Mouse (Mus musculus): ENCODE data around the gene Fam168b.

The Fam168b gene

DNA sequence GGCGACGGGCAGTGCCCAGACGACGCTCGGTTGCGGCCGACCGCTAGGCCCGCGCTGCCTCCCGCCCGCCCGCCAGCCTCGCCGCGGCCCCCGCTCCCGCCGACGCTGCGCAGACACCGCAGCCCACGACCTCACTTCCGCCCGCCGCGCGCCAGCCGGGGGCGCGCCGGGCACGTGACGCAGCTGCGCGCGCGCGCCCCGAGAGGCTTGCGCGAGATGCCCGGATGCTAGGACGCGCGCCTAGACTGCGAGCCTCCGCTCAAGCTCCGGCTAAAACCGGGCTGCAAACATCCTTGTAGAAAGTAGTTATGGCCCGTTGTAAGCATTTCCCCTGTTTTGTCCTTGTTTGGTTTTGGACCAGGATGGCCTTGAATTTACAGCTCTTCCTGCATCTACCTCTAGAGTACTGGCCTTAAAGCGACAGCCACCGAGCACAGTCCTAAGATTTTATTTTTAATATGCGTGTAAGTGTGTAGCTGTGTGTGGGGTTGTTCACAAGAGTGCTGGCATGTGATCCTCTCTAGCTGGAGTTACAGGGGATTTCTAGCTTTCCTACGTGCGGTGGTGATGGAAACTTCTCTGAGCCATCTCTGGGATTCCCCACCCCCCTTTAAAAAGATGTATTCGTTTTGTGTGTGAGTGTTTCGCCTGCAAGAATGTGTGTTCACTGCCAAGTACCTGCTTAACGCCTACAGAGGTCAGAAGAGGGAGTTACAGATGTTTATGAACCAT lies at the start of gene Fam168b:
Gene Fam168b (minus strand): TSS at position 179 of the 732 bp plus-strand sequence.
- peak; percentile 39 for DNase-seq (ENCODE audit: extremely low spot score, low read depth, low spot score)

- no peak for DNase-seq (ENCODE audit: extremely low spot score, low read depth, low spot score)
These were observed 49.6 kb upstream of the Fam168b start for GRCm38 (mm10) chr1:34892466-34892865.

- DNase-seq (ENCODE audit: extremely low spot score, low read depth, low spot score) = no peak
These were observed 48.9 kb upstream of the Fam168b start for GRCm38 (mm10) chr1:34891559-34892289.

- no peak for DNase-seq (ENCODE audit: extremely low spot score, low read depth, low spot score)
These were observed 40.9 kb upstream of the Fam168b start for GRCm38 (mm10) chr1:34883776-34884175.

- DNase-seq (ENCODE audit: extremely low spot score, low read depth, low spot score) = no peak
These were observed 36.7 kb upstream of the Fam168b start for GRCm38 (mm10) chr1:34879611-34880010.

DNA sequence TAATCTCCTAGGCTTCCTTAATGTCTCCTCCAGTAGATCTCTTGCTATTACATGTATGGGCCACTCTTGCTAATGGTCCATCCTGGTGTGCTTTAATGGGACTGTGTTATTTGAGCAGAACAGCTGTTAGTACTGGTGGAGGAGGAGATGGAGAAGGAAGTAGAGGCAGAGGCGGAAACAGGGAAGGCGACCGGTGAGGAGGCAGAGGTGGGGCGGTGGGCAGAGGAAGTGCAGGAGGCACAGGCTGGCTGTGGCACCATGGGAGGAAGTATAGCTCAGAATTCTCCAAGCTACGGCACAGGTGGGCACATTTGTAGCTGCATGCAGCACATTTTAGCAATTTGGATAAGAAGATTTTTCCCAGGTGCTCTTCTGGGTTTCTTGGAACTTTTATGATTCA lies 30.7 kb upstream of the Fam168b start:
- no peak for DNase-seq (ENCODE audit: extremely low spot score, low read depth, low spot score)

- no peak for DNase-seq (ENCODE audit: extremely low spot score, low read depth, low spot score)
These were observed 28.3 kb upstream of the Fam168b start for GRCm38 (mm10) chr1:34871170-34871569.

DNA sequence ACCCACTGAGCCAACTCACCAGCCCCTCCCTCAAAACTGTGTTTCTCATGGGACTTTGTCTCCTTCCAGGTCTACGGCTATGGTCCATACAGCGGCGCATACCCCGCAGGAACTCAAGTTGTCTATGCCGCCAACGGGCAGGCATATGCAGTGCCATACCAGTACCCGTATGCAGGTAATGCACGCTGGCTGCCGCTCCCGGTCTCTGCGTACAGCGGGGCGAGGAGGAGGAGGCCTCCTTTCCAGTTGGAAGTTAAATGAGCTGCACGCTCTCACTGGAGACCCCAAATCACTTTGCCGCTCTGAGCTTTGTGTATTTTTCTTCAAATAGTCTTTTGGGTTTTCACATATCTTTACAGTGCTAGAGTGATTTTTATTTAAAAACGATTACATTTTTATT lies 26.4 kb upstream of the Fam168b start:
- no peak for DNase-seq (ENCODE audit: extremely low spot score, low read depth, low spot score)

- DNase-seq (ENCODE audit: extremely low spot score, low read depth, low spot score) = no peak
These were observed 25.5 kb upstream of the Fam168b start for GRCm38 (mm10) chr1:34868391-34868790.

DNA sequence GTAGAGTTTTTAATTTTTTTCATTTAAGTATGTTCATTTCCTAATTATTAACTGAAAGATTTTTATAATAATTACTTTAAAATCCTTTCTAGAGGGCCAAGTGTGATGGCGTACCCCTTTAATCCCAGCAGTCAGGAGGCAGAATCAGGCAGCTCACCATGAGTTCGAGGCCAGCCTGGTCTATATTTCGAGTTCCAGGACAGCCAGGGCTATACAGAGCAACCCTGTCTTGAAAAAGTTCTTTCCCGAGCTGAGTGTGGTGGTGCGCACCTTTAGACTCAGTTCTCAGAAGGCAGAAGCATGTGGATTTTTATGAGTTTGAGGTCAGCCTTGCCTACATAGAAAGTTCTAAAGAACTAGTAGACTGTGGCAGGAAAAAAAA lies 24.7 kb upstream of the Fam168b start:
- no peak for DNase-seq (ENCODE audit: extremely low spot score, low read depth, low spot score)

DNA sequence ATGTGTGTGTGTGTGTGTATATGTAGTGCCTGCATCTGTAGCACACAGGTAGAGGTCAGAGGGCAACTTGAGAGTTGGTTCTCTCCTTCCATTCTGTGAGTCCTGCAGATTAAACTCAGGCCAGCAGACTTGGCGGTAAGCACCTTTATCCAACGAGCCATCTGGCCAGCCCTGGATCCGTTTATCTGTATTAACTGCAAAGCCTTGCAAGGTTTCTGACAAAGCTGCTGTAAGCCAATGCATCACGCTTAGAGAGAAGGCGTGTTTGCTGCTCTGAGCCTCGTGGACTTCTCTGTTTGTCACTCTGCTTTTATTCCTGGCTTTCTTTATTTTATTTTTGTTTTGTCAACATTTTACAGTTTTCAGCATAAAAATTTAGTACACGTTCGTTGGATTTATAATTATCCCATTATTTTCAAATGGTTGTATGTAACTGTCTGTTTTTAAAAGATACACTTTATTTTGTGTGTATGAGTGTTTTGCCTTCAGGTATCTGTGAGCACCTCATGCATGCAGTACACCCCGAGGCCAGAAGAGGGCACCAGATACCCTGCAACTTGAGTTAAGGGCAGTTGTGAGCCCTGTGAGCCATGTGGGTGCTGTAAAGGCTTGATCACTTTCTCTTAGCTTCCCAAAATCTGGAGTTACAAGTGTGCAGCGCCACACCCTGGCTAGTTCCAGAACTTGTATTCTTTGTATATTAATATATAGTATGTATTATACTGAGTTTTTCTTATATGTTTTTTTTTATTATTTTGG lies 24.1 kb upstream of the Fam168b start:
- DNase-seq (ENCODE audit: extremely low spot score, low read depth, low spot score) = peak; percentile 71

GRCm38 (mm10) chr1:34865866-34866265 lies 23.0 kb upstream of the Fam168b start:
- DNase-seq (ENCODE audit: extremely low spot score, low read depth, low spot score) = no peak

- no peak for DNase-seq (ENCODE audit: extremely low spot score, low read depth, low spot score)
These were observed 21.4 kb upstream of the Fam168b start for GRCm38 (mm10) chr1:34864243-34864642.

GRCm38 (mm10) chr1:34863323-34863722 lies 20.5 kb upstream of the Fam168b start:
- DNase-seq (ENCODE audit: extremely low spot score, low read depth, low spot score) = no peak

DNA sequence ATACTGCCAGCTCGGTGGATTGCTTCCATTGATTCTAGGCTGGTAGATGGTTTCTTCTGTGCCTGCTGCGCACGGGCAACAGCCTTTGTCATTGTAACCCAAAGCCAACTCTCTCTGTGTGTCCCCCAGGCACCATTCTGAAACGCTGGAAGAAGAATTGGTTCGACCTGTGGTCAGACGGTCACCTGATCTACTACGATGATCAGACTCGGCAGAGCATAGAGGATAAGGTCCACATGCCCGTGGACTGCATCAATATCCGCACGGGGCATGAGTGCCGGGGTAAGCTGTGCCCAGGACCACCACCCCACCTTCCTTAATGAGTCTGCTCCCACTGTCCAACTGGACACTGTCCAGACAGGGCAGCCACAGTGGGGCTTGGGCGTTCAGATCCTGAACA lies 20.0 kb upstream of the Fam168b start:
- no peak for DNase-seq (ENCODE audit: extremely low spot score, low read depth, low spot score)

GRCm38 (mm10) chr1:34860205-34860604 lies 17.3 kb upstream of the Fam168b start:
- no peak for DNase-seq (ENCODE audit: extremely low spot score, low read depth, low spot score)

- no peak for DNase-seq (ENCODE audit: extremely low spot score, low read depth, low spot score)
These were observed 16.9 kb upstream of the Fam168b start for GRCm38 (mm10) chr1:34859761-34860160.

GRCm38 (mm10) chr1:34858671-34859070 lies 15.8 kb upstream of the Fam168b start:
- DNase-seq (ENCODE audit: extremely low spot score, low read depth, low spot score) = no peak

GRCm38 (mm10) chr1:34855056-34855739 lies 12.3 kb upstream of the Fam168b start:
- DNase-seq (ENCODE audit: extremely low spot score, low read depth, low spot score) = no peak

DNA sequence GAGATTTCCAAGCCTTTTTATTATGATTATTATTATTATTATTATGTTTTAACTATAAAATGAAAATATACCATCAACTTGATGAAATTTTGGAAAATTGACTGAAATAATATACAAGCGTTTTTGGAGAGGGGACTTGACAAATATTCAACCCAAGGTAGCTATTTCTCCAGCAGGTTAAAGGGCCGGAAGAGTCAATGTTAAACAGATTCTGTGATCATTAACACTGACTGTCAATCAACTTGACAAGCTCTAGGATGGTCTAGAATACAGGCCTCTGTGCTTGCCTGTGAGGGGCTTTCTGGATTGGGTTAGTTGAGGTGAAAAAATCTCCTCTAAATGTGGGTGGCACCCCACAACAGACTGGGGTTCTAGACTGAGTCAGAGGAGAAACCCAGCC lies 10.9 kb upstream of the Fam168b start:
- DNase-seq (ENCODE audit: extremely low spot score, low read depth, low spot score) = no peak
